Mouse (Mus musculus): ENCODE data around the gene Taar7a.
A peak's percentile ranks its signal among the peaks of the same experiment; 100 is the strongest.

The Taar7a gene

GRCm38 (mm10) chr10:23942465-23942864 lies 50.8 kb downstream of the Taar7a start:
- DNase-seq (ENCODE audit: low spot score), result peak; percentile 53
